7 mouse cellular contexts compared by ENCODE assay signal in the genomic region with DNA sequence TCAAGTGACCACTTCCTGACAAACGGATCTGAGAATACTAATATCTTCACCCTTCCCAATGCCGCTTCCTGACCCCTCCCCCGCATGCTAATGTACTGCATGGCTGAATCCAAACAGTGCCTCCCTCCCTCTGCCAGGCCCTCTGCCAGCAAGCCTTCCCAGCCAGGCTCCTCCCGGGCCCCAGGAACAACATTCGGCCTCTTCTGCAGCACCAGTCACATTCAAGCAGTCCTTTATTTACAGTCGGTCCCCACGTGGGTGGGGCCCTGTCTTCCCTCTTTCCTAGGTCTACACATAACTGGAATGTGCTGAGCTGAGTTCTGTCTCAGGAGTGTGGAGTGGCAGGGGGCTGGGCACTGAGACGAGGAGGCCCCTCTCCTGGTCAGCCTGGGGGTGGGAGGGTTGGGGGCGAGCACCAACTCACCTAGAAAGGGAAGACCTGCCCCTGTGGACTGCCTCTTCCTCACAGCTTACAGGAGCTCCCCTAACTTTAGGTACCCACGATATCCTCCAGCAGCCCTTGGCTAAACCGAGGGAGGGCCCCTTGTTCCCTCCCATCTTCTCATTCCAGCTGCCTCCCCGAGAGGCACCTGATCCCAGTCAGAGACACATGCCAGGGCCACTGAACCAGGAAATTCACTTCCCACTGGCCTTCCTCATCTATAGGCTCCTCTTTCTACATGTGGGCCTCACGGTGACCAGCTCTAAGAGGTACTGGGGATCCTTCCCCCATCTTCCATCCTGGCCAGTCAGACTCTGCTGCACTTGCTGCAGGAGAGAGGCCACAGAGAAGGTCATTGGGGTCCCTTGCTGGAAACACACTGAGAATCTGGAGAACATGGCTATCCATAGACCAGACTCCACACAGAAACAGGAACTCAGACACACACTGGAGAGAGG. TPM values are rescaled to one million over a fixed set of nuclear protein-coding genes. Genes with fewer than 3 reads are reported as not detected.
DNase-seq lines count a peak whose midpoint lies in the region; ATAC-seq and TF ChIP-seq lines count a peak whose summit lies in the region.

No protein-coding gene starts in this region.

- DNase-seq in adrenal gland, postnatal 36 days = peak; percentile 84 to 92
- DNase-seq in embryo, embryonic 11 days = peak; percentile 56
- DNase-seq in heart, adult 9 months (ENCODE audit: low spot score in 2 of 2) = peak; percentile 71 to 76
- DNase-seq in kidney, adult 8-10 months = peak; percentile 93 to 95
- peak; percentile 60 for DNase-seq in limb, embryonic 14.5 days (ENCODE audit: low spot score)
- peak; percentile 83 for DNase-seq in testis, postnatal 14 days (ENCODE audit: low spot score)

- peaks cover 23% of the 10 kb centered on the region for H3K36me3 ChIP-seq in limb, embryonic 14.5 days (ENCODE audit: control insufficient read depth, insufficient read depth, low read length)
- no peaks in the 10 kb centered on the region for H3K36me3 ChIP-seq in midbrain, embryonic 15.5 days (replicated peaks)

- peak overlapping the region; percentile 72 for H3K27ac ChIP-seq in limb, embryonic 14.5 days (replicated peaks; ENCODE audit: low read depth, low read length)
- H3K27ac ChIP-seq in midbrain, embryonic 15.5 days = peak overlapping the region; percentile 9; the same call in 1 of the 2 replicates

- 14% methylated on average over 12 of the region's 13 CpGs for WGBS in limb, embryonic 14.5 days
- 7% methylated on average over 13 of the region's 13 CpGs for WGBS in midbrain, embryonic 15.5 days

- peak overlapping the region; percentile 21; the same call in 1 of the 2 replicates for H3K9ac ChIP-seq in limb, embryonic 14.5 days (ENCODE audit: low read depth, low read length, severe bottlenecking)
- H3K9ac ChIP-seq in midbrain, embryonic 15.5 days = no peak overlapping the region

- H3K4me2 ChIP-seq in limb, embryonic 14.5 days (replicated peaks; ENCODE audit: low read depth, low read length, severe bottlenecking) = peak overlapping the region; percentile 72
- peak overlapping the region; percentile 75 for H3K4me2 ChIP-seq in midbrain, embryonic 15.5 days

- ATAC-seq in limb, embryonic 14.5 days (ENCODE audit: low FRiP score, low read depth) = peak; percentile 13; the same call in 1 of the 2 replicates
- no peak for ATAC-seq in midbrain, embryonic 15.5 days (replicated peaks)

- no peaks in the 10 kb centered on the region for H3K9me3 ChIP-seq in limb, embryonic 14.5 days (ENCODE audit: control insufficient read depth, low read length)
- H3K9me3 ChIP-seq in midbrain, embryonic 15.5 days = no peaks in the 10 kb centered on the region

- no peak for TF ChIP-seq POLR2A in limb, embryonic 14.5 days (IDR thresholded peaks at IDR 0.05; ENCODE audit: borderline replicate concordance, extremely low read depth, insufficient read depth, insufficient read length)

- peak overlapping the region; percentile 2; the same call in 1 of the 2 replicates for H3K4me3 ChIP-seq in limb, embryonic 14.5 days (replicated peaks; ENCODE audit: low read length)
- no peak overlapping the region for H3K4me3 ChIP-seq in midbrain, embryonic 15.5 days

- H3K27me3 ChIP-seq in limb, embryonic 14.5 days (ENCODE audit: control insufficient read depth, insufficient read depth, low read length) = no peaks in the 10 kb centered on the region
- no peaks in the 10 kb centered on the region for H3K27me3 ChIP-seq in midbrain, embryonic 15.5 days (replicated peaks)

- H3K4me1 ChIP-seq in limb, embryonic 14.5 days (ENCODE audit: control insufficient read depth, insufficient read depth, low read length) = peaks cover 57% of the 10 kb centered on the region
- H3K4me1 ChIP-seq in midbrain, embryonic 15.5 days = peaks cover 52% of the 10 kb centered on the region

RNA-seq across cellular contexts. Expression of gene Tet3, which starts 15.2 kb away (rescaled TPM):
- total RNA-seq in adrenal gland, postnatal 36 days (2021) = 10 to 100 TPM; 25.2 to 38.5 TPM
- polyA plus RNA-seq in limb, embryonic 14.5 days (2012; rRNA removed) = 21.1 and 24.9 TPM in 2 replicates
- 44.3 and 49.0 TPM in 2 replicates for polyA plus RNA-seq in limb, embryonic 14.5 days (2014; fragmentation: Nextera tagmentation; extraction: Ambion mirVana)
- 60.9 and 76.8 TPM in 2 replicates for polyA plus RNA-seq in midbrain, embryonic 15.5 days (2015; fragmentation: Nextera tagmentation; extraction: Ambion mirVana)
